Mouse (Mus musculus) T-helper 2 cell (primary cell): ENCODE results near the gene Cep72.
"Not testable (repeated sequence)": the region's sequence is repeated elsewhere in the genome, so short reads cannot be mapped to it uniquely, and the experiment has no call there.

Experiments used
- in situ Hi-C: fragments of 300-600 bp; cut with MboI, MseI; formaldehyde crosslinking; loops from one replicate; pipeline ENCODE4 v1.15.1; 2025; ENCODE audit warnings: high pct_unique_total_duplicates

Gene Cep72

GRCm38 (mm10) chr13:74061613-74062377 is at the start of gene Cep72:
Gene Cep72 (minus strand): TSS chr13:74062299.
- in situ Hi-C loops = no loop called here

DNA sequence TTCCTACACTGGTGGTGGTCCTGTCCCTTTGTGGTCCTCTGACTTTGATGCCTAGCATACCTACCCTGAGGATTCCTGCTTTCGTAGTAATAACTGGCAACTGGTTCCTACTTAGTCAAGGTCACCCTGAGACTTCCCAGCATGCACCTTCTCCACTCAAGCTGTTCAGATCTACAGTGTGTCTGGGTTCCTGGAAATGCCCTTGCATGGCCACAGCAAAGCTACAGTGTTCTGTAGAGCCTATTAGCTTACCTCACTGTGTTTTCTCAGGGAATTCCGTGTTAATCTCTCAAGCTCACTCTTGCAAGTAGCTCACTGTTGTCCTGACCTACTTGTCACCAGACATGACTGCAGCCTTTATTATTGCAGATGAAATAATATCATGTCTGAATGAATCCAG is 45.3 kb upstream of the Cep72 start:
- in situ Hi-C loops = no loop called here

GRCm38 (mm10) chr13:74104417-74104816 is 42.3 kb upstream of the Cep72 start:
- in situ Hi-C loops = no loop called here

DNA sequence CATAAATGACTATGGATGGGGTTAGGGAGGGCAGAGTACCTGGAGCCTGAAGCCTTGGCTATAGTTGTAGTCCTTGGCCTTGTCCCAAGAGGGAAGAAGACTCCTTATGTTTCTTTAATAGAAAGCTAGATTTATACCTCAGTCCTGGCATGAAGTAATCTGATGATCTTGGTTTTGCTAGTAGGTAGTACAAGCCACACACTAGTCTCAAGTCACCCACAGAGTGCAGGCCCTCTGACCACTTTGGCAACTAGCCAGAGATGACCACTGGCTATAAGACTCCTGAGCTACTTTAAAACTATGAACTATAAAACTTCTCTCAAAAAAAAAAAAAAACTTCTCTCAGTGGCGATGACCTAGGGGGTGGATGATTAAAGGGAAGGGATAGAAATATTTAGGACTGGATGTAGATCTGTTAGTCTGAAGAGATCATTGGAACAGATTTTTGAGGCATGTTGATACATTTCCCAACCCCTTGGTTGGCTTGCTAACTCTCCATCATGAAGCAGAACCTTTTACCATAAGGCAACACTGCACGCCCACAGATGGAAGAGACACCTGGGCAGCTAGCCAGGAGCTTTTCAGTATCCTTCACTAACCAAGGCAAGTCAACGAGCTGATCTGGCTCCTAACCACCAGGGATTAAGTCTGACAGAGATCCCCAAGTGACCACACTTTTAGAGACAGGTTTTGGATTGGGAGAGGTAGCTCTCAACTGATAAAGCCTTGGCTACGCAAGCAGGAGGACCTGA is 40.9 kb upstream of the Cep72 start:
- in situ Hi-C loops = no loop called here

DNA sequence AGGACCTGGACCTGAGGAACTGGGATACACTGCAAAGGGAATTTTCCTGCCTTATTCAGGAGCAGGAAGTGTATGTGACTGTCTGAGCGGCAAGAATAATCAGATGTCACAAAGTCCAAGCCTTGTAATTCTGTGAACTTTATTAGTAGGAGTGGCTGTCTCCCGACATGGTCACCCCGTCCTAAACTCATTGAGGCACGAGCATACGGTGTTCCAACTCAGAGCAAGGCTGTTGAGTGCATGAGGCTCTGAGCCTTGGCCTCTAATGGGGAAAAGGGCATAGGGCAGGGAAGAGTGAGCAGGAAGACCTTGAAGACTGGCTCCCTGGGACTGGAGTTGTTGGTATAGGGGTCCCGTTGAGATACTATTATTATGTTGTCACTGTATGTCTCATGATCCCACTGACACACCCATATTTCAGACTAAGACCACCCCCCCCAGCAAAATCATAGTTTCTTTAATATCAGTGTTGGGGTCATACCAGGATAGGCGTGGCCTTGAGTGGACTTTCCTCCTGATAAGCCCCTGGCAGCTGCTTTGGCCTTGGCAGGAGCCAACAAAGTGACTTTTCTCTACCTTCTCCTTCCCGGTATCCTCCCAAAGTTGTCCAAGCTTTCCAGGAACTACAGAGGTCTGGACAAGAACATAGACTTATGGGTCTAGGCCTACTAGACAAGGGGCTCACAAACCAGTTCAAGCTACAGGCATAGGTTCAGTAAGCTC is 40.2 kb upstream of the Cep72 start:
- in situ Hi-C loops = no loop called here

DNA sequence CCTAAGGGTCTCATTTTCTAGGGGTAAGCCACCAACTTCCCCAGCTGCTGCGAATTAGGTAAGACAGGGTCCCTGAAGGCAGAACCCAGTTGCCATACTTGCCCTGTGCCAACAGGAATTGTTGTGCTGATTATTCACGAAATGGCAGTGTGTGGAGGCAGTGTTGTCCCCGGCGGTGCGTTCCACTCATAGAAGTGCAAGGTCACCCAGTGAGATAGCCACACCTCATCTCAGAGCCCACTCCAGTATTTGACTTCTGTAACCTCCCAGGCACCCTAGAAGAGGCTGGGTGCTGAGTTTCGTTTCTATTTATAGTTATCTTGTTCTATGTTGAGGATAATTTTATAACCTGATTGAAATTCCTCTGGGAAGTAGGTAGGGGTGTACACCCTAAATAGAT is 36.8 kb upstream of the Cep72 start:
- in situ Hi-C loops = loop anchor here (5.0 kb wide), 1 partner anchor 198 kb away; no protein-coding TSS in a partner anchor

DNA sequence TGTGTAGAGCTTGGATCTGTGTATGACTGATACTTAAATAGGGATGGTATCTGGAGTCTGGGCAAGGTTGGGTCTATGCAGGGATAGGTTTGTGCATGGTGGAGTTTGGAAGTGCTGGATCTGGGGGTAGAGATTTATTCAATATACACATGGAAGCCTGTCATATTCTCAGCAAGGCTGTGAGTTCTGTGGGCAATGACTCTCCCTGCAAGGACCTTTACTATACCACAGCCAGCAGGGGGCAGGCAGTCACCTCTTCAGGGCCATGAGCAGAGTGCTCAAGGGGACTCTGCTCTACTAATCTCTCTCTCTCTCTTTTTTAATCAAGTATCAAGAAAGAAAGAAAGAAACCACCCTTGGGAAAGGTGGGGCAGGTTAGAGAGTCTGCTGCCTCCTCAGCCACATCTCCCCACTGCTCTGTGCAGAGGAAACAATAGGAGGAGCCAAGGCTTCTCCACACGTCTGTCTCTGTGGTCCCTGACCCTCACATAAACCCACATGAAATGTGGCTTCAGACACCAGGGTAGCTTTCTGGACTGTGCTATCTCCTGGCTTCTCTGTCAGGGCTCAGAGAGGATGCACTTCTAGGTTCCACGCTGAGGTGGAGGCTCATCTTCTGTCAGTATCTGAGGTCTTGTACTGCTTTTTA is 34.7 kb upstream of the Cep72 start:
- in situ Hi-C loops = loop anchor here (5.0 kb wide), 1 partner anchor 200 kb away; no protein-coding TSS in a partner anchor

GRCm38 (mm10) chr13:74095936-74096335 is 33.8 kb upstream of the Cep72 start:
- in situ Hi-C loops = loop anchor here (5.0 kb wide), 1 partner anchor 201 kb away; no protein-coding TSS in a partner anchor

GRCm38 (mm10) chr13:74090265-74090664 is 28.2 kb upstream of the Cep72 start:
- in situ Hi-C loops = no loop called here

DNA sequence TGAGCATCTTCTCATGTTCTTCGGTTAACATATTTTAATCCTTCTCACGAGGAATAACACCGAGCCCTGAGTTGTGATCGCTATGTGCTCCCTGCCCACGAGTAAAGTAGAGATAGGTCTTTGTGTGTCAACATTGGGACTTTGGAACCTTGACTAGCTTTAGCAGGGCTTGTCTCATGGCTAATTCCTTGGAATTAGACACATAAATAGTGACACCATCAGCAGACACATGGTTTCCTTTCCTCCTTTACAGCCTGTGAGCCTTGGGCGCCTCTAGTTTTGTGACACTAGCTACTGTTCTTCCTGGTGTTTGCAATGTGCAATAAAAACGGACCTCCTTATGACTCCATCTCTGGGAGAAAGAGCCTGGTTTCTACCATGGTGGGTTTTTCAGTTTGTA is 11.3 kb upstream of the Cep72 start:
- in situ Hi-C loops = no loop called here

DNA sequence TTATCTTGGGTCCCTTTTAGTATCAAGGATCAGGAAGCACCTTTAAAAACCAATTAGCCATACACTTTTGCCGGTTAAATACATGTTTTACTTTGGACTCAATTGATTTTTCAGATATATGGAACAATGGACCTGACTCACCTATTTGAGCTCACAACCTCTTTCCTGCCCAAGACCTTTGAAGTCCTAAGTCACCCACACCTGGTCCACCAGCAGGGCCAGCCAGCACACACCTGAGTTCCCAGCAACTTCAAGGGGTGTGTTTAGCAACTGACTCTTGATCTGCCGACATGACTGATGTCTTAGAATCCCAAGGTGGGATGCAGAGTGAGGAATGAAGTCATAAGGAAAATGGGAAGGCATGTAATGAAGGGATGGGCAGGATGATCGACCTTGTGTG is 9.6 kb upstream of the Cep72 start:
- in situ Hi-C loops = no loop called here

DNA sequence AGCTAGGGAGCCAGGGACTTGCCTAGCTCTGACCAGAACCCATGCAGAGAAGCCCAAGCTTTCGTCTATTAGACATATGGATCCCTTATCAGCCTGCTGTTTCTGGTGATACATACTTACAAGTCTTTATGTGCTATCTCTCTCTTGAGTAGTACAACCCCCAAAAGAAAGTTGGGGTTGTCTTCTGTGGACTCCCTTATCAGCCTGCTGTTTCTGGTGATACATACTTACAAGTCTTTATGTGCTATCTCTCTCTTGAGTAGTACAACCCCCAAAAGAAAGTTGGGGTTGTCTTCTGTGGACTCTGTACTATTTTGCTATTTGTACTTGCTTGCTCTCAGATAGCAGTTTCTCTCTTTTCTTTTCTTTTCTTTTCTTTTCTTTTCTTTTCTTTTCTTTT is 9.1 kb upstream of the Cep72 start:
- in situ Hi-C loops = not testable (repeated sequence)

GRCm38 (mm10) chr13:74066576-74066975 is 4.5 kb upstream of the Cep72 start:
- in situ Hi-C loops = no loop called here

DNA sequence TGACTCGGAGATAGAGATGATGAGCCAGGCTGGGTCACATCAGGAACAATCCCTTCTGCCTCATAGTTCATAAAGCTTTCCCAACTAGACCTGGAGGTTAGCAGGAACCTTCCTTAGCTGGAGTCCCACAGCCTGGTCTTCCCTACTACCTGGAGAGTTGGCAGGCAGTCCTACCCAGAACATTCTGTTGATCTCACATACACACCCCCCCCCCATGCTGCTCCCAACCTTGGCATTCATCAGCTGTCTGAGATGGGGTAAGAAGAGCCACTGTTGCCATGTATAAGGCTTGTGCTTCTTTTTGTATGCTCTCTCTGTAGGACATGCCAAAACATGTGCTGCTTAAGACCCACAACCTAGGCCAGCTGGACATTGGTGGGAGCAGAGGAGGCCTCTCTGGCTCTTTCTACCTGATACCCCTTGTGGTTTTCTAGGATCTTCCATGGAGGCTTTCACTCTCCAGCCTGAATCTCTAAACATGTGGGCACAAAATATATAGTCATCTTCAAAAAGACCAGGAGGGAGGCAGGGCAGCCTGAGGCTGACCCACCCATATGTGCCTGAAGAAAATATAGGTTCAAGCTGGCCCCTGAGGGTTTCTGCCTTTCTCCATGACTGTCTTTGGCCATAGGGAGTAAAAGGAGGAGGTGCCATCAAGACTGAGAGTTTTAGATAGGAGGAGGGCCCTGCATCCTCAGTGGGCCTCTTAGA is 1.4 kb upstream of the Cep72 start:
- in situ Hi-C loops = no loop called here

DNA sequence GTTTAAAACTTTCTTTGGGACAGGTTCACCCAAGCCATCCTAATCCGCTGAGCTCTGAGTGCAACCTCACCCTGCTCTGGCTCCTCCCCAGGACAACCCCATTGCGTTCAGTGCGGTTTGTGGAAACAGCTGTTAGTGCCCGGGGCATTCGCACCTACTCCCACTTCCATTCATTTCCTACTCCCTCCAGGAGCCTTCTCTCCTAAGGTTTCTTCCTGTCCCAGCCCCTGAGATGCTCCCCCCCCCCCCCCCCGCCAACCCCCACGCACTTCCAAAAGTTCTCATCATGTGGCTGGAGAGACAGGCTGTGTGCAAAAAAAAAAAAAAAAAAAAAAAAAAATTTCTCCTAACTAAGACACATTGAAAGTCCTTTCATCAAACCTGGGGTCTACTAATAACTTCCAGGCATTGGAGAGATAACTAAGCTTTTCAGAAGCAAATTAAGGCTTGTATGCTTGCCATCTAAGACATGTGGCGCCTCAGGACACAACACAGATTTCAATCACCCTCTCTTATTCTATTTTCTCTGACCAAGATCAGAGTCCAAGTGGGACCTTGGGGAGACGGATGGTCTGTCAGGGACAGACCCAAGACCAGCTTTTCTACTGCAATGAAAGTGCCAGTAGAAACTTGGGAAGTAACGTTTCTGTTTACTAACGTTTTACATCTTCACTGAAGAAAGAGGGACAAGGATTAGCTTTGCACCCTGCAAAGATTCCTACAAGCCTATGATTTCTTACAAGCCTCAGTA is 454 bp upstream of the Cep72 start:
- in situ Hi-C loops = no loop called here

- in situ Hi-C loops = no loop called here
Observed at GRCm38 (mm10) chr13:74058081-74058480, 4.0 kb downstream of the Cep72 start.

DNA sequence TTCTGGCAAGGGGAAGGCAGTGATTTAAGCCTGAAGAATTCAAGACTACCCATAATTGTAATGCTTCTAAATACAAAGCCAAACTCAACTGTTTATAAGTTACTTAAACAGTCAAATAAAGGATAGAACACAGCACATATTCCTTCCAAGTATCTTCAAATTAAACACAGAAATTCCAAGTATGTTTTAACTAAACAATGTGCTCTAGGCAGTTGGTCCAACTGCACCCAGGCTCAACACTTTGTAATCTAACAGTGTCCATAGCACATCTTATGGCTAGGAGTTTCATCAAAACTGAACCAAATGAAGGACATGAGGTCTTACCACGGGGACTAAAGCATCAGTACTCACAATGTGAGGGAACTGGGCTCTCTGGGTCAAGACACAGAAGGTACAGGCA is 5.9 kb downstream of the Cep72 start:
- in situ Hi-C loops = no loop called here

GRCm38 (mm10) chr13:74039926-74040325 is 22.2 kb downstream of the Cep72 start:
- in situ Hi-C loops = no loop called here

GRCm38 (mm10) chr13:74035776-74036175 is 26.3 kb downstream of the Cep72 start:
- in situ Hi-C loops = no loop called here

GRCm38 (mm10) chr13:74034756-74035155 is 27.3 kb downstream of the Cep72 start:
- in situ Hi-C loops = no loop called here
